Mouse (Mus musculus) adrenal gland, postnatal 0 days (tissue): ENCODE data around the gene Gm7694. TPM values are rescaled to one million over a fixed set of nuclear protein-coding genes. Genes with fewer than 3 reads are reported as not detected.

Experiments
- polyA plus RNA-seq: library from polyadenylated mRNA; unstranded; fragments of >200 nt; fragmentation: Nextera tagmentation; extraction: Ambion mirVana; gene quantifications from 2 replicates; pipeline ENCODE4 v1.2.1, GENCODE M21; 2015

Gm7694 gene
- 1.1 and 2.7 TPM in 2 replicates for polyA plus RNA-seq

DNA sequence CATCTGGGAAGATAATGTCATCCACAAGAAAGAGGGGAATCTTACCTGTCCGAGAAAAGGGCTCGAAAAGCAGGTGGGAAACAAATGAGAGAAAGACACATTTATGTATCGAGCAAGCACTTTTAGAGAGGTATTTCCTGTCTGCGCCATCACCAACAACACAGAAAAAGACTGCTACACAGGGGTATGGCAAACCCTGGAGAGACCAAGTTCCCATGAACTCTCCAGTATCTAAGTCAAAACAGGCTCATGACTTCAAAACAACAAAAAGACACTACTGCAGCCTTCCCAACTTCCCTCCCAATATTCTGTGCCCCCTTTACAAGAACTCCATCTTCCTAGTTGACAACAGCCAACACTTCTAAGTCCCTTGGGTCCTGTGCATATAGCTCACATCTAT, at the start of gene Gm7694:
TSS of gene Gm7694 (minus strand) at position 101 of the 400 bp plus-strand sequence.

DNA sequence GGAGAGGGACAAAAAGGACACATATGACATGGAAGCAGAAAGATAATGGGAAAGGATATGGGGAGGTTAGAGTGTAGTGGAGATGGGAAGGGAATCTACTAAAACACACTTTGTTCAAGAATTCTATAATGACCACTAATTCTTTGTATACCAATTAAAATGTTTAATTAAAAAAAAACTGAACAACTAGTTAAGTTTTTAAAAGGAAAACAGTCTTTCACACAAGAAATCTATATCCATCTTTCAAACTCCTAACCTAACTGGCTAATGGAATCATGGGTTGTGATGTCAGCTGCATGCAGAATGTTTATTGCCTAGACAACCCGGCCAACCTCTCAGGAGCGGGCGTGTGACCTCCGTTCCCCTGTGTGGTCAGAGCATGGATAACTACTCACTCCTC, 2.4 kb upstream of the Gm7694 start, which contains the start of gene Spata46:
TSS of gene Spata46 (plus strand) at position 301 of the 400 bp plus-strand sequence.

DNA sequence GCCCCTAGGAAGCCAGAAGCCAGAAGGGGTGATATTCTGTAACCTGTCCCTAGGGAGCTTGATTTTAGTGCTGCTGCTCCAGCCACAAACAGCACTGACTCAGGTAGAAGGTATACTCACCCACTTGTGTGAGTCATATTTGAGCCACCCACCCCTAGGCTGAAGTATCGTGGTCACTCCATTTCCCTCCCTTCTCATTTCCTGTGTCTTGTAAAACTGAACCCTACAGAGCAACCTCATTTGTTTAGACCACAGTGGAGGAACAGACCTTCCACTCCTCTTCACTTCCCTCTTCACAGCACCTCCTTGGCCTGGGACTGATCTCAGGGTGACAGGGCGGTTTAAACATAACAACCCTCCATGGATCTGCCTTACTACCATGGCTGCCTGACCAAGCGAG, 29.1 kb downstream of the Gm7694 start, which contains the start of gene Sh2d1b1:
TSS of gene Sh2d1b1 (plus strand) at position 305 of the 400 bp plus-strand sequence.

Other genes with a start within 250 kb of the Gm7694 start
- 20.7 and 21.1 TPM in 2 replicates for gene Ddr2, start 195.6 kb downstream of the Gm7694 start, polyA plus RNA-seq
- 34.7 and 35.9 TPM in 2 replicates for gene Uap1, start 131.4 kb downstream of the Gm7694 start, polyA plus RNA-seq
- gene Uhmk1, start 90.9 kb downstream of the Gm7694 start, polyA plus RNA-seq, result 4.8 and 5.1 TPM in 2 replicates
- not detected in 2 replicates for gene Sh2d1b2, start 73.6 kb downstream of the Gm7694 start, polyA plus RNA-seq
- 0.43 and 0.91 TPM in 2 replicates for gene Sh2d1b1, start 29.0 kb downstream of the Gm7694 start, polyA plus RNA-seq
- gene Spata46, start 2.5 kb upstream of the Gm7694 start, polyA plus RNA-seq, result 0.22 and 1.2 TPM in 2 replicates